Mouse (Mus musculus): ENCODE results near the gene Slc35e4.

DNA sequence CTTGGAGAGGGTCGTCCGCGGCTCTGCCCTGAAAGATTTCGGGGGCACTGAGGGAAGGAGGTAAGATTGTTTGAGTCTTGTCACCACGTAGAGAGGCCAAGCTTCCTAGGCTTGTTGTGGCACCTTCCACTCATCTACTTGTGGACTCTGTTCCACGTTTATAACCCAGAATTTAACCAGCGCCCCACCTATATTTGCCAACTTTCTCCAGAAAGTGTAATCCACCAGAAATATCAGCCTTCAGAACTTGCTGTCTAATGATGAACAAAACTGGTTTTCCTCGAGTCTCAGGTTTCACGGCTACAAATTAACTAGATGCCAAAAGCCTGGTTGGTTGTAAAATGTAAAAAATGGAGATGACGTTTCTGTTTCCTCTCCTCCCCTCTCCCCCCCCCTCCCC lies 19.0 kb downstream of the Slc35e4 start:
- TF ChIP-seq CTCF (IDR thresholded peaks at IDR 0.05; ENCODE audit: extremely low read depth, insufficient read depth, insufficient read length, insufficient replicate concordance) (no peak), POLR2A (IDR thresholded peaks at IDR 0.05; ENCODE audit: low read depth, low read length) (no peak)

Measured in spleen, adult 2 months (tissue).